Mouse (Mus musculus) megakaryocyte, adult 5-6 weeks (primary cell): ENCODE data around the gene 4930524J08Rik. TPM values are rescaled to one million over a fixed set of nuclear protein-coding genes. Genes with fewer than 3 reads are reported as not detected.
A peak's percentile ranks its signal among the peaks of the same experiment; 100 is the strongest.

ENCODE experiments used
- ATAC-seq: 2 replicates; pipeline ENCODE4 v1.8.0; 2016; ENCODE audit warnings: mild to moderate bottlenecking, inconsistent platforms; ENCODE audit not compliant: poor library complexity, severe bottlenecking
- total RNA-seq, 2 experiments: library from RNA; stranded (forward) in 1 of 2; stranded (reverse) in 1 of 2; fragments of 153-499, 151-499 nt in 1 of 2; fragments of 221-1000, 200-1000 nt in 1 of 2; gene quantifications; 2 replicates each; pipeline versions ENCODE4 v1.2.3 to v1.2.4; 2015 to 2017

Gene 4930524J08Rik
- total RNA-seq (2015) = 0.51 and 2.3 TPM in 2 replicates
- 0.44 and 1.7 TPM in 2 replicates for total RNA-seq (2017)

GRCm38 (mm10) chr5:99978699-99979442, at the start of gene 4930524J08Rik, which contains the start of gene Hnrnpd:
4930524J08Rik (plus strand) TSS chr5:99979061.
Hnrnpd (minus strand) TSS chr5:99978938.
- ATAC-seq = peak; percentile 75

GRCm38 (mm10) chr5:99931910-99932309, 47.0 kb upstream of the 4930524J08Rik start:
- ATAC-seq = no peak

- no peak for ATAC-seq
These were observed 39.4 kb upstream of the 4930524J08Rik start for GRCm38 (mm10) chr5:99939440-99939839.

DNA sequence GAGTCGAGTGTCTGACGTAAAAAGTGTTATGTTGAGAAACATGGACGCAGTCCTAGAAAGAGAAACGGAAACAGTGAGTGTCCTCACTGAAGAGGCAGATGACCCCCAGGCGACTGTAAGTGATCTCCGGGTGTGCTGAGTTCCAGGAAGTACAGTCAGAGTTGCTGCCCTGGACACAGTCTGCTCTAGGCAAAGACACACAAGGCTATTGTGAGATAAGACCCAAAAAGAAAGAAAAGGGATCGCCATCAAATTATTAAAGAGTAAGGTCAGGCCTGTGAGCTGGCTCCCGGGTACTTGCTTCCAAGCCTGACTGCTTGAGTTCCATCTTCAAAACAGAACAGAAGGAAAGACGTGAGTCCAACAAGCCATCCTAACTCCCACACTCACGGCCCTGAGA, 37.6 kb upstream of the 4930524J08Rik start:
- no peak for ATAC-seq

GRCm38 (mm10) chr5:99941776-99942502, 36.9 kb upstream of the 4930524J08Rik start:
- no peak for ATAC-seq

- no peak for ATAC-seq
These were observed 26.3 kb upstream of the 4930524J08Rik start for GRCm38 (mm10) chr5:99952513-99952912.

GRCm38 (mm10) chr5:99953883-99954282, 25.0 kb upstream of the 4930524J08Rik start:
- no peak for ATAC-seq

GRCm38 (mm10) chr5:99958666-99959065, 20.2 kb upstream of the 4930524J08Rik start:
- ATAC-seq = no peak

DNA sequence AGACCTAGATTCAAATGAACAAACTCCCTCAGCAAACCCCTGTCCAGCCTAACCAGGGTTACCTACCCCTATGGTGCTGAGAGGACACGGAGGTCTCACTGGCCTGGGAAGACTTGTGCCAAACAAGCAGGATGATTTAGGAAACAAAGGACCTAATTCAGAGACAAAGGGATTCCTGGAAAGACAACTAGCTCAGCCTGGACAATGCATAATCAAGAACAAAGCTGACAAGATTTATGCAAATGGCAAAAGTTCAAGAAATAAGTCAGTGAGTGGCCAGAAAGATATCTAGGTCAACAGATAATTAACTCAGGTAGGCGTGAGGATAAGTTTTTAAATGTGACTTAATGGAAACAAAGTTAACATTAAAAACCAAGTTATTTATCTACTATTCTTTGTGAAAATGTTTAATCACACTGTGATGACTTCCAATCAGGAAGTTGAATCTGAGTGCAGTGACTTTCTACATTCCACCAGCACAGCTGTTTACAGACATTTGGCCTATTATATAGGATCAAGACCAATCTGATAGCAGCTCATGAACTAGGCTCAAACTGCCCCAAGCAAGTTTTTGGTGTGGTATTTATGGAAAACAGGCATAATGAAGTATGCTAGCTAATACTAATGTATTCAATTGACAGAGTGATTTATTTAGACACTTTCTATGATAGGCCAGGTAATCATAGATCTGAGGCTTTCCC, 19.5 kb upstream of the 4930524J08Rik start:
- ATAC-seq = no peak

- no peak for ATAC-seq
These were observed 18.9 kb upstream of the 4930524J08Rik start for GRCm38 (mm10) chr5:99959960-99960359.

- ATAC-seq = no peak
These were observed 4.9 kb upstream of the 4930524J08Rik start for GRCm38 (mm10) chr5:99973941-99974340.

GRCm38 (mm10) chr5:99975061-99975460, 3.8 kb upstream of the 4930524J08Rik start:
- no peak for ATAC-seq

DNA sequence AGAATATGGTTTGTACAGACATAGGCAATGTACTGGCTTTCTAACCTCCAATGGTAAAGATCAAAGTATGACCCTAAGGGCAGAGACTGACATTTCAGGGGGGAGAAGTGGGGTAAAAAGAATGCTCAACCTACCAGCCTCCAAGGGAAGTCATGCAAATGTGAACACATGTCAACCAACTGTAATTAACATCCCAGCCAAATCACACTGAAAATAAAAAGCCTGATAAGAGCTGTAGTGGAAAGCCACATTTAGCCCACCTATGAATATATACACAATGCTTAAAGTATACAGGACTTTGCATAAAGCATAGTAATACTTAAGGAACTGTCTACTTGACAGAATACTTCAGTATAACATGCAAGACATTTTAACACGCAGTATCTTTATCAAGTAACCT, 3.1 kb upstream of the 4930524J08Rik start:
- ATAC-seq = no peak

- ATAC-seq = no peak
These were observed 2.4 kb upstream of the 4930524J08Rik start for GRCm38 (mm10) chr5:99976334-99976955.

- peak; percentile 34 for ATAC-seq
These were observed 1.2 kb upstream of the 4930524J08Rik start for GRCm38 (mm10) chr5:99977516-99978301.

GRCm38 (mm10) chr5:99983452-99984061, 4.7 kb downstream of the 4930524J08Rik start:
- peak; percentile 58 for ATAC-seq

GRCm38 (mm10) chr5:99994166-99994565, 15.3 kb downstream of the 4930524J08Rik start:
- no peak for ATAC-seq

GRCm38 (mm10) chr5:99994680-99995079, 15.8 kb downstream of the 4930524J08Rik start:
- ATAC-seq = no peak

DNA sequence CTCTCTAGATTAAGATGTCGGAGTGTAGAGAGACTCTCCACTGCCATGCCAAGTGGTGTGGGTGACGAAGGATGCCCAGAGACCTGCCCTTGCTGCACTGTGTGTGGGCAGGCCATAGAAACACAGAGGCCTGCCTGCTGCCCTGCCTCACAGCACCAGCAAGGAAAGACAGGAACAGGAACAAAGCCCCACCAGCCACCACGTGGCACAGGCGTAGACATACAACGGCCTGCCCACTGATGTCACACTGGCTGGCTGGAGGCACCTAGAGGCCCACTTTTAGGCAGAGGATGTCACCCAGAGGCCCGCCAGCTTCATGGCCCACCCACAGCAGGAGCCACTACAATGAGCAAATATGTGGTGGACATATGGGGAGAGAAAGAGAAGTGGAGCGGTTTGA, 21.2 kb downstream of the 4930524J08Rik start:
- peak; percentile 54 for ATAC-seq

DNA sequence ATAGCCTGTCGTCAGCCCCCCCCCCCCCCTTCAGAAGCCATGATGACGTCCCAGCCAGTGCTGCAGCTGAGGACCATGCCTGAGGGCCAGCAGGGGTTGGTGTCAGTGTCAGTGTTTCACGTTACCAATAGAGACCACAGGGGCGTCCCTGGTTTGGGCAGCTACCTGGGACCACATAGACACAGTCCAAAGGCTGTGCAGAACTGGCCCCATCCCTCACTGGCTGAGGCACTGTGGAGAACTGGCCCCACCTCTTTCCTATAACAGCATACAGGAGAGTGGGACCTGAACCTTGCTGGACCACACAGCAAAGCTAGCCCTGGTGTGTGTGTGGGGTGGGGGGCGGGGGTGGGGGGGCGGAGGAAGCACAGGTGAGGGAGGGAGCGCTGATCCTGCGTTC, 21.6 kb downstream of the 4930524J08Rik start:
- ATAC-seq = no peak
